Mouse (Mus musculus) bone marrow, adult 2 months (tissue): ENCODE results near the gene Cpa4.

ENCODE experiments used
- CTCF ChIP-seq: fragments of 200-500 bp; IDR thresholded peaks from 2 replicates; pipeline ENCODE4 v1.5.1; 2011; ENCODE audit warnings: low read length, control low read depth; ENCODE audit not compliant: control insufficient read depth, insufficient read depth
- POLR2A ChIP-seq: fragments of 200-500 bp; IDR thresholded peaks from 2 replicates; pipeline ENCODE4 v1.6.1; 2011; ENCODE audit warnings: low read depth, mild to moderate bottlenecking, control low read depth, low read length, borderline replicate concordance; ENCODE audit not compliant: control insufficient read depth

GRCm38 (mm10) chr6:30579961-30580840, 12.0 kb downstream of the Cpa4 start:
- TF ChIP-seq POLR2A (no peak), CTCF (no peak)
